Mouse (Mus musculus) heart, postnatal 25 days (tissue): ENCODE data around the gene Serpinf1. TPM values are rescaled to one million over a fixed set of nuclear protein-coding genes. Genes with fewer than 3 reads are reported as not detected.
A peak's percentile ranks its signal among the peaks of the same experiment; 100 is the strongest.
"Not testable (repeated sequence)": the region's sequence is repeated elsewhere in the genome, so short reads cannot be mapped to it uniquely, and the experiment has no call there.

ENCODE experiments used
- DNase-seq: peaks from one replicate; pipeline ENCODE4 v3.0.0; 2022; ENCODE audit warnings: low spot score
- intact Hi-C: fragments of 180-260 bp; cut with DNase I; formaldehyde crosslinking; loops from one replicate; pipeline ENCODE4 v1.15.1; 2025
- total RNA-seq, 2 experiments: library from RNA; stranded (reverse); gene quantifications; 2 replicates each; pipeline ENCODE4 v1.2.3; 2021

Gene Serpinf1
- total RNA-seq, 2 experiments from 2014 or later: 26.3 to 26.9 TPM

- DNase-seq: no peak
- intact Hi-C loops: no loop called here
Observed at GRCm38 (mm10) chr11:75458169-75458568, 35.7 kb upstream of the Serpinf1 start.

GRCm38 (mm10) chr11:75456440-75456871, 34.0 kb upstream of the Serpinf1 start:
- DNase-seq: no peak
- intact Hi-C loops: no loop called here

DNA sequence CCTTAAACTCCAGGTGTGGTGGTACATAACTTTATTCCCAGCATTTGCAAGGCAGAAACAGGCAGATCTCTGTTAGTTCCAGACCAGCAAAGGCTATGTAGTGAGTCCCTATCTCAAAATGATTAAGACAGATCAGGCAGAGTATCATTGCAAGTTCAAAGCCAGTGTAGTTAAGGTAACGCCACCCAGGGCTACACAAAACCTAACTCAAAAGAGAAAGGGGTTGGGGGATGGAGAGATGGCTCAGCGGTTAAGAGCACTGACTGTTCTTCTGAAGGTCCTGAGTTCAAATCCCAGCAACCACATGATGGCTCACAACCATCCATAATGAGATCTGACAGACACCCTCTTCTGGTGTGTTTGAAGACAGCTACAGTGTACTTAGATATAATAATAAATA, 33.5 kb upstream of the Serpinf1 start:
- intact Hi-C loops, DNase-seq: not testable (repeated sequence)

- DNase-seq: no peak
- intact Hi-C loops: no loop called here
Observed at GRCm38 (mm10) chr11:75455041-75455736, 32.7 kb upstream of the Serpinf1 start.

DNA sequence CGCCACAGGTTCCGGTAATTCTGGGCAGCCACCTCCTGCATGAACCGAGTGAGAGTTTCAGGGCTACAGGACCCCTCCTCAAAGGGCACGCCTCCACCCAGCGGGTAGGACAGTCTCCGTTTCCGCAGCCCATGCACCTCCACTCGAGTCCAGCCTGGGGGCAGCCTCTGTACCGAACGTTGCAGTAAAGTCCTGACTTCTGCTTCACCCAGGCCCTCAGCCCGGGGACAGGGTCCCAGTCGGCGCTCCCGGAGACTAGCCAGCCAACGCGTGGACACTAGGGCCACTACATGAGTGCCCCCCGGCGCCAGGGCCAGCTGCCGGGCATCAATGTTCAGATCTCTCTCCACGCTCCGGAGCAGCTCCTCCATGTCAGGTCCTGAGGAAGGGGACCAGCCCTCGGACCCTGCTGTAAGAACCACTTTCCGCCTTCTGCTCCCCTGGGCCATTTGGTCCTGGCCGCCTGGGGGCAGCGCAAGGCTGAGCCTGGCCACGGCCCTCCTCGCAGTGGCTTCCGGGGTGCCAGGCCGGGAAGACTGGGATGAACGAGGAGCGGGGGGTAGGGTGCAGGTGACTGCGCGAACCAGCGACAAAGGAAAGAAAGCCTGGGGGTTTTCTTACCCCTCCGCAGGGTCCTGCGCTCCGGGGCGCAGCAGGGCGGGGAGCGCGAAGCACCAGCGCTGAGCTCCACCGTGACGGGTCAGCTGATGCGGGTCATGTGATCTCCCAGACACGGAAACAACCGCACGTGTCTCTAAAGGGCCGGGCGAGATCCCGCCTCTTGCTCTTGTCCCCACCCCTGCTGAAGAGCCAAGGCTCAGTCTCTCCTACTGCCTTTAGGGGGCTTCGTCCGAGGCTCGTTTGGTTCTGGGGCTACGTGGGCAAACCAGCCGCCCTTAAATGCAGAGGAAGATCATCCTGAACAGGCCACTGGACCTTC, 31.8 kb upstream of the Serpinf1 start, which contains the start of gene Wdr81:
Wdr81 (minus strand) TSS at position 727 of the 940 bp plus-strand sequence.
- intact Hi-C loops: no loop called here
- peak; percentile 81 for DNase-seq

DNA sequence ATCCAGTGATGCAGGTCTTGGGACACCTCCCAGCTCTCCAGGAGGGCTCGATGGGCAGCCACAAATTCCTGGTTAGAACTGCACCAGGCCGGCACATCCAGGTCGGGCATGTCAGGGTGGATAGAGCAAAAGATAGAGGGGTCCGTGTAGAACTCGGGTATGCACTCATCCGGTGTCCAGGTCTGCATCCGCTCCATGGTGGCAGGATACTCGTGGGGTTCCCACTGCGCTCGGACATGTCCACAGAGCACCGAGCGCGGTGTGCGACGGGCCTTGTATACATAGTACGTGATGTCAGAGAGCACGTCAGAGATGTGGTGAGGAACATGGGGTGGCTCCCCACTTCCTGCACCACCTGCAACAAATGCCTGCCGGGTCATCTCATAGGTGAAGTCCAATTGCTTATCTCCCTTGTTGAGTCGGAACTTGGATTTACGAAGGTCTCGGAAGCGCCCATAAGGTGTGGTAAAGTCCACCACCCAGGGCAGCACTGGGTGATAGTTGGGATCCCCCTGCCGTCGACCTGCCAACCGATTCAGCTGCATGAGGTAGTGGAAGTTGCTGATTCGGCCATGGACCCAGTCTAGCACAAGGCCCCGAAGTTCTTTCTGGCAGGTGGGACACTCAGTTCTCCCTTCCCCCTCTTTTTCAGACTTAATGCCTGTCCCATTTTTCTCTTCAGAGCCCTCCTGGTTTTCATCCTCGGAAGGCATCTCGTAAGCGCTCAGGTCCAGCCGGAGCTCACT, 30.5 kb upstream of the Serpinf1 start:
- intact Hi-C loops: no loop called here
- no peak for DNase-seq

DNA sequence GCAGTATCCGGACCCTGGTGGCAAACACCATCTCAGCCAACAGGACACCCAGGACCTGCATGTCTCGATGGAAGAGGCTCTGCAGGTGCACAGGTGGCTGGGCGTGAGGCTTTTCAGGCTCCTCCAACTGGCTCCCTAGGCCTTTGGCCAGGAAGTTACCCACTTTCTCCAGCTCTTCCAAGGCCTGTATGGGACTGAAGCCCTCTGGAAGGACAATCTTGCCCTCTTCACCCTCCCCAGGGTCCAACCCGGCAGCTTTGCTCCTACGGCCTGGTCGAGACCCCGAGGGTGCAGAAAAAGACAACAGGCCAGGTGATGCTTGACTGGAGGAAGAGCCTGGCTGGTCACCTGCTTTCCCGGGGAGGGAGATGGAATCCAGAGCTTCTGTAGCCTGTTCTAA, 29.6 kb upstream of the Serpinf1 start:
- no peak for DNase-seq
- intact Hi-C loops: no loop called here

- no peak for DNase-seq
- intact Hi-C loops: no loop called here
Observed at GRCm38 (mm10) chr11:75450936-75451335, 28.4 kb upstream of the Serpinf1 start.

DNA sequence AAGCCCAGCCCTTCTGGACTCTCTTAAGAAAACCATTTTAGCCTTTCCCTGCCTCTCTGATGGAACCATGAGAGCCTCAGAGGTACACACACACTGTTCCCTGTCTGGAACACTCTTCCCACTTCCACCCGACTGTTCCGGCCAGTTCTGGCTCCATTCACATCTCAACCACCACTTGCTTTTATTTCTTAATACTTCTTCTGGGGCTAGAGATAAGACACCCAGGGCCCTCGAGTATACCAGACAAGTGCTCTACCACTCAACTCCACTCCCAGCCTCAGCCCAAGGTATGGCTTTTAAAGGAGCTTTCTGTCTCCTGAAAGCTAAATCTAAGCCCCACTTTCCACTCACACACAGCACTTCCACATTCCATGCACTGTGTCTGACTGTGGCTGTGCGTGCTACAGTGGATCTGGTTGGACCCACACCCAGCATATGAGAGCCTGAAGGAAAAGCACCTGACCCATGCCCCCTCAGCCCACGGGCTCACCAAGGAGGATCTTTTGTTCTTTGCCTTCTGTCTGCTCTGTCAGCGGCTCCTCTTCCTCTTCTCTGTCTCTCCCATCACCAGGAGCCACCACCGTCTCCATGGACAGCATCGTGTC, 27.9 kb upstream of the Serpinf1 start:
- DNase-seq: no peak
- intact Hi-C loops: no loop called here

- intact Hi-C loops: no loop called here
- DNase-seq: no peak
Observed at GRCm38 (mm10) chr11:75449695-75450094, 27.2 kb upstream of the Serpinf1 start.

DNA sequence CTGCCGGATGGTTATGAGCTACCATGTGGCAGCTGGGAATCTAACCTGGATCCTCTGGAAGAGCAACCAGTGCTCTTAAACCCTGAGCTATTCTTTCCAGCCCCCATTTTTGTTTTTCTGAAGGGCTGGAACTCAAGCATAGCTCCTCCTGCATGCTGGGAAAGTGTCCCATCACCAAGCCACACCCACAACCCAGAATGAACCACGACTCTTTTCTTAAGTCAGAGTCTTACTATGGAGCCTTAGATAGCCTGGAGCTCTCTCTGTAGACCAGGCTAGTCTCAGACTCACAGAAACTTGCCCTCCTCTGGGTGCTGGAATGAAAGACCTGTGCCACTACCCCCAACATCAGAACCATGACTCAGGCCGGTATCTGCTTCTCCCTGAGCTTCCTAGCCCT, 26.1 kb upstream of the Serpinf1 start:
- DNase-seq: no peak
- intact Hi-C loops: no loop called here

DNA sequence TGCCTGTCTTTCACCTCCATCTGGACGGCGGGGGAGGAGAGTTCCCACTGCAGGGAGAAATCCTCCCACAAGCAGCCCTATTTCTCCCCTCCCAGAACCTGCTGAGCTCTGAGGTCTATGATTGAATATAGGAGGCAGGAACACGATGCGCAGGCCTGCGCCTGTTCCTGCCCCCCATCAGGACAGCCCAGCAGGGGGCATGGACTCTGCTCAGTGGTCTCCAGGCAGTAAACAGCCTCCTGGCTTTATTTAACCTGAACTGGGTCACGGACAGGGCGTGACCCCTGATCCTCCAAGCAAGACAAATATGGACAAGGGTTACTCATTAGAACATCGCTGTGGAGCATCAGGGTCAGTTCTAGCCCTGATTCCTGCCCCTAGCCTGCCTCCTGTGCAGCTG, 21.2 kb upstream of the Serpinf1 start:
- intact Hi-C loops: no loop called here
- no peak for DNase-seq

- intact Hi-C loops: no loop called here
- no peak for DNase-seq
Observed at GRCm38 (mm10) chr11:75441601-75442000, 19.1 kb upstream of the Serpinf1 start.

- intact Hi-C loops: no loop called here
- DNase-seq: no peak
Observed at GRCm38 (mm10) chr11:75441034-75441433, 18.5 kb upstream of the Serpinf1 start.

GRCm38 (mm10) chr11:75439951-75440350, 17.4 kb upstream of the Serpinf1 start:
- intact Hi-C loops: no loop called here
- no peak for DNase-seq

GRCm38 (mm10) chr11:75439363-75439762, 16.9 kb upstream of the Serpinf1 start, which contains the start of gene Serpinf2:
Gene Serpinf2 (minus strand): TSS chr11:75439591.
- intact Hi-C loops: no loop called here
- no peak for DNase-seq

- intact Hi-C loops: no loop called here
- no peak for DNase-seq
Observed at GRCm38 (mm10) chr11:75438804-75439203, 16.3 kb upstream of the Serpinf1 start.

- intact Hi-C loops: no loop called here
- no peak for DNase-seq
Observed at GRCm38 (mm10) chr11:75438194-75438593, 15.7 kb upstream of the Serpinf1 start.

DNA sequence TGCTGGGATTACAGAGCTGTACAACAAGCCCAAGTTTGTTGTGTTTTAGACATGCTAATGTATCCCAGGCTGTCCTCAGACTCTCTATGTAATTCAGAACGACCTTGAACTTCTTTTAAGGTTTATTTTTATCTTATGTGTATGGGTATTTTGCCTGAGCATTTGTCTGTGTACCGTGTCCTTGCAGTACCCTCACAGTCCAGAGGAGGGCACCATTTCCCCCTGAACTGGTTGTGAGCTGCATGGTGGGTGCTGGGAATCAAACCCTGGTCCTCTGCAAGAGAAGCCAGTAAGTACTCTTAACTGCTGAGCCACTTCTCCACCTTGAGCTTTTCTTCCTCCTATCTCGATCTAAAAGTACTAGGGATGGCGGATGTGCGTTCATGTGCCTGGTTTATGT, 11.6 kb upstream of the Serpinf1 start:
- intact Hi-C loops: no loop called here
- no peak for DNase-seq

DNA sequence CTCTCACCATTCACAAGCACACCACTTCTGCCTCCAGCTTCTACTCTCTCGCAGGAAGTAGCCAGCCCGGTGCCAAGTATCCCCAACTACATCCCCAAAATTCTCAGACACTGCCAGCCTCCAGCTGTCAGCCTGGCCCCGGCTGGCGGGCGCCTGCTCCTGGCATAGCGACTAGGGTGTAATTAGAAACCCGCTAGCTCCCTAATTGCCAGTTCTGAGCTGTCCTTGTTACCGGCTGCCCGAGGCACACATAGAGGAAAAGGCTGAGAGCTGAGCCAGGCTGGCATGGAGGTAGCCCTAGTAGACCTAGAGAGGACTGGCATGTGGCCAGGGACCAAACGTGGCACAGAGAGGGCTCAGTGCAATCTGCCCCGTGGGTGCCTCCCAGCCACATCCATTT, 8.8 kb upstream of the Serpinf1 start:
- no peak for DNase-seq
- intact Hi-C loops: no loop called here
